Mouse (Mus musculus): ENCODE results near the gene Dlgap1. TPM values are rescaled to one million over a fixed set of nuclear protein-coding genes. Genes with fewer than 3 reads are reported as not detected.

Gene Dlgap1
- total and polyA plus RNA-seq, 3 experiments = 0.39 to 1.6 (median 0.52) TPM

DNA sequence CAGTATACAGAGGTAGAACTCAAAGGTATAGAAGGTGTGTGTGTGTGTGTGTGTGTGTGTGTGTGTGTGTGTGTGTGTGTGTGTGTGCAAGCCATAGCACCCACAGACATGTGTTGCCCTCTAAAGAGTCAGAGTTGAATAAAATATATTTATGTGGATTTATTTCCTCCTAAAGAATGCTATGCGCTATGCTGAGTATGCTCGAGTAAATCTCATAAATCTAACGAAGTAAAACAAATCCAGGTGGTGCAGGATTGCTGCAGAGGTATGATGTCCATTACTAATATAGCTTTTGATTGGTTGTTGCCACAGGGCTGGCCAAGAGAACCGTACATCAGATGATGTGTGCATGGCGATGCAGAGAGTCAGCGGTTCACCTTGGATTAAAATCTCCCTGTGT, 222.4 kb downstream of the Dlgap1 start:
- H3K4me3 ChIP-seq = no peak overlapping the region
- H3K4me1 ChIP-seq (ENCODE audit: control insufficient read depth, insufficient read depth, low read length) = no peaks in the 10 kb centered on the region
- no peaks in the 10 kb centered on the region for H3K27me3 ChIP-seq (ENCODE audit: control insufficient read depth, insufficient read depth, low read length)
- H3K36me3 ChIP-seq (ENCODE audit: control insufficient read depth, insufficient read depth, low read length) = no peaks in the 10 kb centered on the region
- H3K9ac ChIP-seq (ENCODE audit: low read depth, low read length) = no peak overlapping the region
- intact Hi-C loops (cut with DNase I) = no loop called here
- no peaks in the 10 kb centered on the region for H3K79me2 ChIP-seq (replicated peaks; ENCODE audit: control insufficient read depth, insufficient read depth, low read length)
- no peak overlapping the region for H3K27ac ChIP-seq
- no peak for TF ChIP-seq CTCF (IDR thresholded peaks at IDR 0.05)
- no peak for TF ChIP-seq EP300 (IDR thresholded peaks at IDR 0.05; ENCODE audit: insufficient read depth, low read depth, low read length)
- no peak for TF ChIP-seq POLR2A (IDR thresholded peaks at IDR 0.05; ENCODE audit: insufficient read depth, low read depth, low read length)
- 77% methylated on average over 6 of the region's 6 CpGs for WGBS
- DNase-seq = no peak

DNA sequence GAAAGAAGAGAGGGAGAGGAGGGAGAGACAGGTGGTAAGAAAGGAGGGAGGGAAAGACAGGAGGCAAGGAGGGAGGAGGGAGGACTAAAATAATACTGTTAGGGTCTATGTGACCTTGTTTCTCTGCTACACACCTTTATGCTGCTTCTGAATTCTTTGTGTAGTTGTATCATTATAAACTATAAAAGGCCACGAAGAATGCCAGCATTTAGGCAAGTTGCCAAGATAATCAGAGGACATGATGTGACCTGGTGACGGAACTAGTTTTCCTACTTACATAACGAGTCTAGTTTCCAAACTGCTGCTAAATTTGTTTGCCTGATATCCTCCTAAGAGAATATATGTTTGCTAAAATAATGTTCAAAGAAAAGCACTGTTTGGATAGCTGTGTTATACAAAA, 254.0 kb downstream of the Dlgap1 start:
- intact Hi-C loops (cut with DNase I) = no loop called here
- H3K27ac ChIP-seq = no peak overlapping the region
- H3K4me3 ChIP-seq = no peak overlapping the region
- H3K9ac ChIP-seq (ENCODE audit: low read depth, low read length) = no peak overlapping the region
- H3K79me2 ChIP-seq (replicated peaks; ENCODE audit: control insufficient read depth, insufficient read depth, low read length) = no peaks in the 10 kb centered on the region
- no peaks in the 10 kb centered on the region for H3K4me1 ChIP-seq (ENCODE audit: control insufficient read depth, insufficient read depth, low read length)
- H3K27me3 ChIP-seq (ENCODE audit: control insufficient read depth, insufficient read depth, low read length) = no peaks in the 10 kb centered on the region
- no peak for TF ChIP-seq EP300 (IDR thresholded peaks at IDR 0.05; ENCODE audit: insufficient read depth, low read depth, low read length)
- TF ChIP-seq POLR2A (IDR thresholded peaks at IDR 0.05; ENCODE audit: insufficient read depth, low read depth, low read length) = no peak
- TF ChIP-seq CTCF (IDR thresholded peaks at IDR 0.05) = no peak
- 35% methylated on average over 3 of the region's 3 CpGs for WGBS
- no peak for DNase-seq
- no peaks in the 10 kb centered on the region for H3K36me3 ChIP-seq (ENCODE audit: control insufficient read depth, insufficient read depth, low read length)

DNA sequence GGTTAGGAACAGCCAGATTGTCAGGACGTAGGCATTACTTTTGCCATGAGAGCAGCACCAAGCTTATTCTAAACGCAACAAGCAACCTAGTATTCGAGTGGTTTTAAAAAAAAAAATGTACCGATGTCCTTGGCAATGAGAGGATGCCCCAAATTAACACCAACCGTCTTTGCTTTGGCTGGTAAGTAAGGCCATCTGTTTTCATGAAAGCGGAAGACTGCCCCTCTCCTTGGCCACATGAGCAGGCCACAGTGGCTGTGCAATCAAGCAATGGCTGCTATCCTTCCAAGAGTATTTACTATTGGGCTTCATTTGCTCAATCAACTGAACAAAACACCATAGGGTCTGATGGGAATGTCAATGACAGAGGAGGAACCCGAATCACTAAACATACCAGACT, 278.5 kb downstream of the Dlgap1 start:
- intact Hi-C loops (cut with DNase I) = no loop called here
- DNase-seq = no peak
- Histone ChIP-seq H3K9ac (ENCODE audit: low read depth, low read length) (no peak overlapping the region), H3K4me1 (ENCODE audit: control insufficient read depth, insufficient read depth, low read length) (no peaks in the 10 kb centered on the region), H3K4me3 (no peak overlapping the region), H3K79me2 (replicated peaks; ENCODE audit: control insufficient read depth, insufficient read depth, low read length) (no peaks in the 10 kb centered on the region), H3K36me3 (ENCODE audit: control insufficient read depth, insufficient read depth, low read length) (no peaks in the 10 kb centered on the region), H3K27ac (no peak overlapping the region), H3K27me3 (ENCODE audit: control insufficient read depth, insufficient read depth, low read length) (no peaks in the 10 kb centered on the region)
- 76% methylated on average over 7 of the region's 7 CpGs for WGBS
- no peak for TF ChIP-seq EP300 (IDR thresholded peaks at IDR 0.05; ENCODE audit: insufficient read depth, low read depth, low read length)
- TF ChIP-seq POLR2A (IDR thresholded peaks at IDR 0.05; ENCODE audit: insufficient read depth, low read depth, low read length) = no peak
- TF ChIP-seq CTCF (IDR thresholded peaks at IDR 0.05) = no peak

DNA sequence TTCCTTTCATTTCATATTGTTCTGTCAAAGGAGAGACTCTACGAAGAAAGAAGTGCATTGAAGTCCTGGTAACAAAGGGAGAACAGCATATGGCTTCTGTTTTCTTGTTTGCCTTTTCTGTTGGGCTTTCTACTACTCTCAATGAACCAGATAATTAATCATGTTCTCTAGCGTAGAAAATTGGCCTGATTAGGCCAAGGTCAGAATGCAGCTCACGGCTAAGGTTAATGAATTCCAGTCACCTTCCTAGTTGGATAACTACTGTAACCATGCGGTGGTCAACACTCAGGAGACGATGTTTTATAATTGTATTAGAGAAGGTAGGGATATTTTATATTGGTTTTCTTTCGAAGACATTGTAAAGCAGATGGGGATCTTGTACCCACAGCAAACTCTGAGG, 279.4 kb downstream of the Dlgap1 start:
- Histone ChIP-seq H3K79me2 (replicated peaks; ENCODE audit: control insufficient read depth, insufficient read depth, low read length) (no peaks in the 10 kb centered on the region), H3K4me1 (ENCODE audit: control insufficient read depth, insufficient read depth, low read length) (no peaks in the 10 kb centered on the region), H3K27me3 (ENCODE audit: control insufficient read depth, insufficient read depth, low read length) (no peaks in the 10 kb centered on the region), H3K27ac (no peak overlapping the region), H3K9ac (ENCODE audit: low read depth, low read length) (no peak overlapping the region), H3K4me3 (no peak overlapping the region), H3K36me3 (ENCODE audit: control insufficient read depth, insufficient read depth, low read length) (no peaks in the 10 kb centered on the region)
- no peak for DNase-seq
- intact Hi-C loops (cut with DNase I) = no loop called here
- TF ChIP-seq POLR2A (IDR thresholded peaks at IDR 0.05; ENCODE audit: insufficient read depth, low read depth, low read length) (no peak), EP300 (IDR thresholded peaks at IDR 0.05; ENCODE audit: insufficient read depth, low read depth, low read length) (no peak), CTCF (IDR thresholded peaks at IDR 0.05) (no peak)
- WGBS = 70% methylated on average over 6 of the region's 6 CpGs

DNA sequence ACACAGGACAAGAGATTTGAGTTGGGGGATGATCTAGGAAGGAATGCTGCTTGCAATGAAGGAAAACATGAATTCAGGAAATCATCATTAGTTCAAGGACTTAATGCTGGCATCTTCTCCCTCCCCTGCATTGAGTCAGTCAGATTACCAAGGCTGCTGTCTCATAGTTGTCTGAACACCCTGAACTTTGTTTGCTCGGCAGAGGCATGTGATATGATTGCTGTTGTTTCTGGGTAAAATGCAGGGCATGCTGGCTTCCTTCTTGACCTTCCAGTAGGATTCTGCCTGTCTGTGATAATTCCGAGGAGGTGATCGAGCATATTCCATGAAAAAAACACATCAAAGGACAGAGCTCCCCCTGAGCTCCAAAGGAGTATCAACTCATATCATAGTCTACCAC, 283.6 kb downstream of the Dlgap1 start:
- H3K9ac ChIP-seq (ENCODE audit: low read depth, low read length) = no peak overlapping the region
- TF ChIP-seq EP300 (IDR thresholded peaks at IDR 0.05; ENCODE audit: insufficient read depth, low read depth, low read length) (no peak), POLR2A (IDR thresholded peaks at IDR 0.05; ENCODE audit: insufficient read depth, low read depth, low read length) (no peak), CTCF (IDR thresholded peaks at IDR 0.05) (no peak)
- no peaks in the 10 kb centered on the region for H3K27me3 ChIP-seq (ENCODE audit: control insufficient read depth, insufficient read depth, low read length)
- H3K4me1 ChIP-seq (ENCODE audit: control insufficient read depth, insufficient read depth, low read length) = no peaks in the 10 kb centered on the region
- intact Hi-C loops (cut with DNase I) = no loop called here
- H3K36me3 ChIP-seq (ENCODE audit: control insufficient read depth, insufficient read depth, low read length) = no peaks in the 10 kb centered on the region
- 63% methylated on average over 3 of the region's 3 CpGs for WGBS
- no peak overlapping the region for H3K4me3 ChIP-seq
- DNase-seq = no peak
- H3K27ac ChIP-seq = no peak overlapping the region
- no peaks in the 10 kb centered on the region for H3K79me2 ChIP-seq (replicated peaks; ENCODE audit: control insufficient read depth, insufficient read depth, low read length)

DNA sequence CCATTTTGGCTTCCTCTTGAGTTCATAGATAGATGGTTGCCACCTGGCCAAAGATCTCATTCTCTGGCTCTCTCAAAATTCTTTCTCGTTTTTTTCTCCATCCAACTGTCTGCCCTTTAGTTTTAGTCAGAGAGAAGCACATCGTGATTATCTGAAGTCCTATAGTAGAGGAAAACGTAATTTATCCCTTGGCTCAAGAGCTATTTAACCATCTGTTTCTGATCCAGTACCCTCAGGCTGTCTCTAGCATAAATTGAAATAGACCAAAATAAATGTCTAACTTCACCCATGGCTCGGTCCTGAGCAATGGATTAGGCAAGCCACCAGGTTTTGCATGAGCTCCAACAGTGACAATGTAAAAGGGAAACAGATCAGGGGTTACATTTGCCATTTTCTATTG, 287.5 kb downstream of the Dlgap1 start:
- intact Hi-C loops (cut with DNase I) = no loop called here
- Histone ChIP-seq H3K27ac (no peak overlapping the region), H3K36me3 (ENCODE audit: control insufficient read depth, insufficient read depth, low read length) (no peaks in the 10 kb centered on the region), H3K9ac (ENCODE audit: low read depth, low read length) (no peak overlapping the region), H3K27me3 (ENCODE audit: control insufficient read depth, insufficient read depth, low read length) (no peaks in the 10 kb centered on the region), H3K4me1 (ENCODE audit: control insufficient read depth, insufficient read depth, low read length) (no peaks in the 10 kb centered on the region), H3K79me2 (replicated peaks; ENCODE audit: control insufficient read depth, insufficient read depth, low read length) (no peaks in the 10 kb centered on the region), H3K4me3 (no peak overlapping the region)
- DNase-seq = no peak
- WGBS = 57% methylated on average over 4 of the region's 4 CpGs
- TF ChIP-seq CTCF (IDR thresholded peaks at IDR 0.05) = no peak
- TF ChIP-seq EP300 (IDR thresholded peaks at IDR 0.05; ENCODE audit: insufficient read depth, low read depth, low read length) = no peak
- no peak for TF ChIP-seq POLR2A (IDR thresholded peaks at IDR 0.05; ENCODE audit: insufficient read depth, low read depth, low read length)

All from heart, adult 2 months (tissue).